Mouse (Mus musculus) ES-Bruce4 (cell line): Measurements from ENCODE around the gene Pdik1l.

Experiments used
- CTCF ChIP-seq: IDR thresholded peaks from one replicate; pipeline ENCODE4 v1.8.1; 2011; ENCODE audit warnings: low read depth, low read length
- EP300 ChIP-seq: IDR thresholded peaks from 2 replicates; pipeline ENCODE4 v1.6.1; 2011; ENCODE audit warnings: low read depth, low read length; ENCODE audit not compliant: insufficient read depth
- POLR2A ChIP-seq: IDR thresholded peaks from one replicate; pipeline ENCODE4 v1.8.1; 2011; ENCODE audit warnings: low read length; ENCODE audit not compliant: insufficient read depth

GRCm38 (mm10) chr4:134252911-134253721 lies 34.6 kb downstream of the Pdik1l start:
- TF ChIP-seq POLR2A (no peak), CTCF (no peak), EP300 (no peak)
